Mouse (Mus musculus) limb, embryonic 13.5 days (tissue): Measurements from ENCODE around the gene E130114P18Rik. TPM values are rescaled to one million over a fixed set of nuclear protein-coding genes. Genes with fewer than 3 reads are reported as not detected.
A peak's percentile ranks its signal among the peaks of the same experiment; 100 is the strongest.

Experiments used
- ATAC-seq: fragments of 200-750 bp; cut with Nextera tagmentation; 2 replicates; pipeline ENCODE4 v1.8.0; 2017; ENCODE audit warnings: low read depth, moderate number of reproducible peaks, moderate TSS enrichment; ENCODE audit not compliant: low FRiP score
- H3K27ac ChIP-seq: fragments of 300-500 bp; sonication (generic); 2 replicates; pipeline ENCODE4 v1.5.1; 2015; ENCODE audit warnings: inconsistent platforms, mild to moderate bottlenecking, moderate library complexity
- H3K27me3 ChIP-seq: fragments of 300-500 bp; sonication (generic); 2 replicates; pipeline ENCODE4 v1.6.1; 2015; ENCODE audit warnings: mild to moderate bottlenecking, inconsistent platforms
- H3K36me3 ChIP-seq: fragments of 300-500 bp; sonication (generic); 2 replicates; pipeline ENCODE4 v1.6.1; 2015; ENCODE audit warnings: inconsistent platforms, mild to moderate bottlenecking, moderate library complexity
- H3K4me1 ChIP-seq: fragments of 300-500 bp; sonication (generic); 2 replicates; pipeline ENCODE4 v1.6.1; 2015; ENCODE audit warnings: inconsistent platforms
- H3K4me2 ChIP-seq: fragments of 300-500 bp; sonication (generic); replicated peaks from 2 replicates; pipeline ENCODE4 v1.6.1; 2015; ENCODE audit warnings: inconsistent platforms, mild to moderate bottlenecking, moderate library complexity
- H3K4me3 ChIP-seq: fragments of 300-500 bp; sonication (generic); 2 replicates; pipeline ENCODE4 v1.5.1; 2015; ENCODE audit warnings: moderate library complexity, mild to moderate bottlenecking, inconsistent platforms
- H3K9ac ChIP-seq: fragments of 300-500 bp; sonication (generic); 2 replicates; pipeline ENCODE4 v1.6.1; 2015; ENCODE audit warnings: mild to moderate bottlenecking, inconsistent platforms
- H3K9me3 ChIP-seq: fragments of 300-500 bp; sonication (generic); 2 replicates; pipeline ENCODE4 v1.6.1; 2016; ENCODE audit warnings: inconsistent platforms
- WGBS: fragments of 180-500 bp; shearing (Covaris S2); methylation state at CpG from one replicate; pipeline ENCODE4 v1.1.7; 2015; 5-methylcytosine and 5-hydroxymethylcytosine counted together
- polyA plus RNA-seq: library from polyadenylated mRNA; unstranded; fragments of >200 nt; fragmentation: Nextera tagmentation; extraction: Ambion mirVana; gene quantifications from 2 replicates; pipeline ENCODE4 v1.2.1, GENCODE M21; 2015

Gene E130114P18Rik
- polyA plus RNA-seq, 1 experiment from 2014 or later = 3.7 TPM

DNA sequence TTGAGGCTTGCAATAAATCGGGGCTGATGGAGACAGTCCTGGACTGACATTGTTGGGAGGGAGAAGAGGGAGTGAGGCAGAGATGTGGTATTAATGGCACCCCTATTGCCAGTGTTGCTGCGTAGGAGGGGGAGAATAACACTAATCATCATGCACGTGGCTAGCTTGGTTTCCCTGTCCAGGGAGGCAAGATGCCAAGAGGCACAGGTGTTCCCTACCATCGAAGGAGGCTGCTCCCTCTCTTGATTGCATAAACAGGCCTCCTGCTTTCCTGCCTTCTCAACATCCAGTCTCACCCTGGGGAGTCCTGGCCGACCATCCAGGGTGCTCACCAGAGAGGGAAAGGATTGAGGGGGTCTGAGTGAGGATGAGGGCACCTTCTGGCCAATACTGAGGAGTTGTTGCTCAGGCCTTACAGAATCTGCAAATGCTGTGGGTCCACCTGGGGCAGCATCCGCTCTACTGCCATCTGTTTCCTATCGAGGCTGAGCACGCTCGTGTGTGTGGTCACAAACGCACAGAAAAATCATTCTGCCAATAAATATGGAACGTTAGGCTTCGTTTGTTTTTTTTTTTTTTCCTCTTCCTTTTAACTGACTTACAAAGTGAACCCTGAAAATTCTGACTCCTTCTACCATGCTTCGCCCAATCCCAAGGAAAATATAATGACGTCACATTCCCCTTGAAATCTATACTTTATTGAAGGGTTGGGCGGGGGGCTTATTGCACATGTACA lies 130.0 kb downstream of the E130114P18Rik start:
- WGBS = 30% methylated on average over 15 of the region's 15 CpGs
- Histone ChIP-seq H3K27ac (peak overlapping the region; percentile 72; the same call in 1 of the 2 replicates), H3K9me3 (no peaks in the 10 kb centered on the region), H3K4me3 (no peak overlapping the region), H3K27me3 (no peaks in the 10 kb centered on the region), H3K4me1 (peaks cover 29% of the 10 kb centered on the region), H3K9ac (no peak overlapping the region), H3K4me2 (peak overlapping the region; percentile 38), H3K36me3 (no peaks in the 10 kb centered on the region)
- ATAC-seq = peak; percentile 54; the same call in 1 of the 2 replicates

DNA sequence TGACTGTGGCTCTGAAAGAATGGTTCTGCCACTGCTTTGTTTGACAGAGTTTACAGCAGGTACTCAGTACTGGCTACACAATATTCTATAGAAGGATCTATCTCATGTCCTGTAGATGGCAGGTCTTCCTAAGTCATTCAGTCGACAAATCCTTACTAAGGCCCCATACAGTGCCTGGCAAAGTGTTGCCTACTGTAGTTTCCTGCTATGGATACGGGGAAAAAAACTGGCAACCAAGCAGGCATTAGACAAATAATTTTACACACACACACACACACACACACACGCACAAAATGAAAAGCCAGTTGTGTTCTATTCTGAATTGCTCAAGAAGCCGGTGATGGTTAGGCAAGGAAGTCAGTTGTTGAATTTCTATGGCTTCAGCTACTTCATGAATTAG lies 130.6 kb downstream of the E130114P18Rik start:
- peak overlapping the region; percentile 72; the same call in 1 of the 2 replicates for H3K27ac ChIP-seq
- no peak for ATAC-seq
- WGBS = 91% methylated on average over 4 of the region's 4 CpGs

DNA sequence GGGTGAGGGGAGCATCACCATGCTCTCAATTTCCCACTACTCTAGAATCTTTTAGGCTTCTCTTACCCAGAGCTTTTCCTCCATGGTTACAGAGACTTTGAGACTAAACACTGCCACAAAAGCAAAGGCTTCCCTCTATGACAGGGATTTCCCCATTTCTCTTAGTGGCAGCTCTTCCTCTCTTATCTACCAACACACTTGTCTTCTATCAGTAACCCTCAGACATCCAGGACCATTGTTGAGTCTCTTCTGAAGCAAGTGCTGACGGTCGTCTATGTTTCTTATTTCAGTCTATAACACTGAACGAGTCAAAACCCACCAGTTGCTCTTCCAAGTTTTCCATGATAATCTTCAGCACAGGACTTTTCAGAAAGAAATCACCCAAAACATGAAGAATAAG lies 137.5 kb downstream of the E130114P18Rik start:
- no peak for ATAC-seq
- Histone ChIP-seq H3K4me2 (no peak overlapping the region), H3K4me3 (no peak overlapping the region), H3K36me3 (no peaks in the 10 kb centered on the region), H3K4me1 (peaks cover 30% of the 10 kb centered on the region), H3K9ac (no peak overlapping the region), H3K9me3 (no peaks in the 10 kb centered on the region), H3K27ac (no peak overlapping the region), H3K27me3 (no peaks in the 10 kb centered on the region)
- 84% methylated on average over 3 of the region's 3 CpGs for WGBS

More for the DNA sequence above, 130.6 kb downstream of the E130114P18Rik start:
- Histone ChIP-seq H3K27me3 (no peaks in the 10 kb centered on the region), H3K36me3 (no peaks in the 10 kb centered on the region), H3K9me3 (no peaks in the 10 kb centered on the region), H3K4me2 (no peak overlapping the region), H3K9ac (no peak overlapping the region), H3K4me3 (no peak overlapping the region), H3K4me1 (peaks cover 29% of the 10 kb centered on the region)

DNA sequence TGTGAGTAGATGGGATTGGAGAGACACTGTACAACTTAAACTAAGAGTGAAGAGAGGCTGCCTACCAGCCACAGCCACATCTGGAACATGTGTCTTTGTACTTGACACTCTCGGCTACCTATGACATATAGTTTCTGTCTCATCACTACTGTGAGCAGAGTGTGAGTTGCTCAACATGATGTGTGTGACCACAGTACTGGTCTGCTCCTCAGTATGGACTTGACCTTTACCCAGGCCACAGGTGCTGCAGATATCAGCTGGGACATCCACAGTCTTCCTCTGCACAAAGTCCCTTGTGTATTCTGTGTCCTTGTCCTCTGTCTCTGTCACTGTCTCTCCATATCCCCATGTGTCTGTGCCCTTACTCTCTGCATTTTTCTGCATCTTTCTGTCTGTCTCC lies 141.3 kb downstream of the E130114P18Rik start:
- H3K9ac ChIP-seq = no peak overlapping the region
- no peak overlapping the region for H3K4me3 ChIP-seq
- no peaks in the 10 kb centered on the region for H3K9me3 ChIP-seq
- no peak overlapping the region for H3K27ac ChIP-seq
- 92% methylated on average over 1 of the region's 1 CpGs for WGBS
- no peak for ATAC-seq
- H3K27me3 ChIP-seq = no peaks in the 10 kb centered on the region
- H3K4me2 ChIP-seq = no peak overlapping the region
- no peaks in the 10 kb centered on the region for H3K36me3 ChIP-seq
- peaks cover 39% of the 10 kb centered on the region for H3K4me1 ChIP-seq

DNA sequence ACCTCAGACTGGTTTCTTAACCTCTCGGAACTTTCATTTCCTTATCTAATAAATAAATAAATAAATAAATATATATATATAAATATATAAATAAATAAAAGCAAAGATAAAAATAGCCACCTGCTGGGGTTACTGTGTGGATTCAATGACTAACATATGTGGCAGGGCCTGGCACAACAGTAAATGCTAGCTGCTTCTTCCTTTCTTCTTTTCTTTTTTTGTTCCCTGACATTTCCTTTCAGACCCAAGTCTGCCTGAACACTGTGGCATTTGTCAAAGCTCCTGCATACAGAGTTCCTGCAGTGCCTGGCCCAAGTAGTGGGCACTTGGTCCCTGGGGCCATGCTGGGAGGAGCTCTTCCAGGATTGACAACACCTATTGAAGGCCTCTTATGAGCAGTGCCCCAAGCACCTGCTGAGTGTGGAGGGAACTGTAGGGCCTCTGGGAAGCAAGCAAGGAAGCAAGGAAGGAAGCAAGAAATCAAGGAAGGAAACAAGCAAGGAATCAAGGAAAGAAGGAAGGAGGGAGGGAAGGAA lies 142.1 kb downstream of the E130114P18Rik start:
- ATAC-seq = no peak

GRCm38 (mm10) chr4:97635296-97635755 lies 142.6 kb downstream of the E130114P18Rik start:
- Histone ChIP-seq H3K27ac (peak overlapping the region; percentile 61), H3K36me3 (no peaks in the 10 kb centered on the region)

More for the DNA sequence above, 142.1 kb downstream of the E130114P18Rik start:
- Histone ChIP-seq H3K27ac (peak overlapping the region; percentile 61; the same call in 1 of the 2 replicates), H3K36me3 (no peaks in the 10 kb centered on the region), H3K27me3 (no peaks in the 10 kb centered on the region), H3K9me3 (no peaks in the 10 kb centered on the region), H3K4me1 (peaks cover 40% of the 10 kb centered on the region), H3K4me2 (no peak overlapping the region), H3K4me3 (no peak overlapping the region), H3K9ac (no peak overlapping the region)
- 14% methylated on average over 1 of the region's 1 CpGs for WGBS

DNA sequence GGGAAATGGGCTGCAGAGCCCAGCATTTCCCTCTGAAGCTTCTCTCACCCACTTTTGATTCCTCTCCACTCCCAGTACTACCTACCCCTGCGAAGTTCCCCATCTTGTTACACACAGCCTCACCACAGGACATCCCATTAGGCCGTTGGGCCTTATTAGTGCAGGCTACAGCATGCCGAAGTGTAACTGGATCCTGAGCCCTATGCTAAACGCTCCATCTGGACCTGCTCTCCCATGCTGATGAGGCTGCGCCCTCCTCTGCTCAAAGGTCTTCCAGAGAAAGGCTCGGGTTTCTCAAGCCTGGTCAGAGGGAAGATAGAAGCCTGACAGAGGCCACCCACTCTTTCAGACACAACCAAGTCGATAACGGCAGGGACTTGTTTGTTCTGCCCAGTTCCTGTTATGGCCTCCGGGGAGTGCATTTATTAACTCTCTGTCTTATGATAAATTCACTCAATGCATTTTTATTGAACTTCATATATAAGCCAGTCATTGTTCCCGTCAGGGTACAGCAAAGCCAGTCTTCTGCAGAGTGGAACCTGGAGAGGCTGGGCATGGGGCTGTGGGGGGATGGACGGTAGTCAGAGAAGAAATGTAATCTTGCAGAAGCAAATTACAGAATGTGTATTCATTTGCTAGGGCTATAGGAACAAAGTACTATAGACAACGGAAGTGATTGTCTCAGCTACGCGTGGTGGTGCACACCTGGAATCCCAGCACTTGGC lies 148.8 kb downstream of the E130114P18Rik start:
- H3K9ac ChIP-seq = no peak overlapping the region
- WGBS = 18% methylated on average over 14 of the region's 14 CpGs
- peaks cover 47% of the 10 kb centered on the region for H3K4me1 ChIP-seq
- H3K4me2 ChIP-seq = 0 out of 2 replicates have a peak overlapping the region, but pooled peaks have one; percentile 2
- H3K27me3 ChIP-seq = peaks cover 9% of the 10 kb centered on the region
- H3K36me3 ChIP-seq = no peaks in the 10 kb centered on the region
- no peak overlapping the region for H3K27ac ChIP-seq
- H3K9me3 ChIP-seq = no peaks in the 10 kb centered on the region
- peak; percentile 85 for ATAC-seq
- no peak overlapping the region for H3K4me3 ChIP-seq

More at GRCm38 (mm10) chr4:97635296-97635755, 142.6 kb downstream of the E130114P18Rik start:
- Histone ChIP-seq H3K4me3 (no peak overlapping the region), H3K4me1 (peaks cover 45% of the 10 kb centered on the region), H3K9me3 (no peaks in the 10 kb centered on the region), H3K27me3 (0 out of 2 replicates have a peak, but pooled peaks cover 3% of the 10 kb centered on the region), H3K4me2 (peak overlapping the region; percentile 9; the same call in 1 of the 2 replicates), H3K9ac (no peak overlapping the region)
- 9% methylated on average over 6 of the region's 6 CpGs for WGBS
- peak; percentile 62 for ATAC-seq

DNA sequence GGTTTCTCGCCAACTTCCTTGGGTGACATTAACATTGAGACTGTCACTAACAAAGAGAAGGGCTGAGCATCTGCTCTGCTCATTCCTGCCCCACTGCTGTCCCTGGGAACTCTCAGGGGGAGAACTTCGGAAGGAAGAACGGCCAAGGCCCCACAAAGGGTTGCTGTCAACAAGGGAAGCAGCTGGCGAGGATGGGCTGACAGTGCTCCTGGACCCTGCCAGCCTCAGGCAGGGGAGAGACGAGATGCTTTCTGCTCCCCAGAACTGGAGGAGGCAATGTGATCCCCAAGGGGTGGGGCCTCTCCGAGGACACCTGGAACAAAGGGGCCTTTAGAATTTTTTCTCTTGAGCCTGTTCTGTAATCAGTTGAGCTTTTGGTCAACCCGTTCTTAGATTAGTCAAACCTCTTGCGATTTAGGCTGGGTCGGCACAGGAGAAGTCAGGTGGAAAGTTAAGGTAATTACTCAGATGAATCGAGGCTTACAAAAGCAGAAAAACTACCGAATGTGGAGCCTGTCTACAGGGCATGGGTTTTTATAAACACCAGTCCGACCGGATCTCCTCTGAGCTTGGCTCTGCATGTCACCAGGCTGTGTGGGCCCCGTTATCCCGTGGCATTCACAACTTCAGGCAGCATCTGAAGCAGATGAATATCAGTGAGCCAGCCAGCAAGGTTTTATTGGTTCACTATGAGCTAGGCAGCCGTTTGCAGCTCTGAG lies 151.7 kb downstream of the E130114P18Rik start:
- Histone ChIP-seq H3K9ac (no peak overlapping the region), H3K4me3 (no peak overlapping the region), H3K36me3 (no peaks in the 10 kb centered on the region), H3K9me3 (no peaks in the 10 kb centered on the region), H3K4me1 (peaks cover 47% of the 10 kb centered on the region), H3K27ac (no peak overlapping the region), H3K27me3 (peaks cover 9% of the 10 kb centered on the region), H3K4me2 (no peak overlapping the region)
- no peak for ATAC-seq
- WGBS = 30% methylated on average over 16 of the region's 16 CpGs

- H3K4me2 ChIP-seq = no peak overlapping the region
- peaks cover 31% of the 10 kb centered on the region for H3K4me1 ChIP-seq
- H3K27ac ChIP-seq = no peak overlapping the region
- H3K4me3 ChIP-seq = no peak overlapping the region
- H3K9ac ChIP-seq = no peak overlapping the region
- peaks cover 6% of the 10 kb centered on the region for H3K27me3 ChIP-seq
- ATAC-seq = no peak
- H3K9me3 ChIP-seq = no peaks in the 10 kb centered on the region
- WGBS = 80% methylated on average over 5 of the region's 5 CpGs
- no peaks in the 10 kb centered on the region for H3K36me3 ChIP-seq
These were observed 154.7 kb downstream of the E130114P18Rik start for GRCm38 (mm10) chr4:97623165-97623564.

DNA sequence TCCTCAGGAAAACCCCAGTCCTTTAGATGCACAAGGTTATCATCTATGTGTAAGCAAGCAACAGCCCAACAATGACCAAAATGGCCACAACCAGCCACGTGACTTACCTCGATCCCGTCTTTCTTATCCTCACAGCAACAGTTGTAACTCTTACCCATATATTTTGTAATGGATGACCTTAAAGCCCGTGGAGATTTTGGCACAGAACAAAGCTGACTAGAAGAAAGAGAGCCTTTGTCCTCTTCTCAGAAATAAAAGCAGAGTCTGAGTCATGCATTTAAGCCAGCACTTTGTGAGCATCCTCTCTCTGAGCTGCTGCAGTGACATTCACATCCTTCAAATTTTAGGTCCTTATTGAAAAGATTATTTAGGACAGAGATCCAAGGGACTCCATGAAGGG lies 156.1 kb downstream of the E130114P18Rik start:
- Histone ChIP-seq H3K27ac (no peak overlapping the region), H3K4me3 (no peak overlapping the region), H3K36me3 (no peaks in the 10 kb centered on the region), H3K4me2 (no peak overlapping the region), H3K27me3 (no peaks in the 10 kb centered on the region), H3K4me1 (peaks cover 25% of the 10 kb centered on the region), H3K9ac (no peak overlapping the region), H3K9me3 (no peaks in the 10 kb centered on the region)
- no peak for ATAC-seq
- WGBS = 79% methylated on average over 4 of the region's 4 CpGs

GRCm38 (mm10) chr4:97620409-97620808 lies 157.5 kb downstream of the E130114P18Rik start:
- no peaks in the 10 kb centered on the region for H3K27me3 ChIP-seq
- H3K9ac ChIP-seq = no peak overlapping the region
- 88% methylated on average over 1 of the region's 1 CpGs for WGBS
- H3K4me1 ChIP-seq = peaks cover 16% of the 10 kb centered on the region
- H3K4me3 ChIP-seq = no peak overlapping the region
- H3K36me3 ChIP-seq = no peaks in the 10 kb centered on the region
- H3K27ac ChIP-seq = no peak overlapping the region
- no peak for ATAC-seq
- H3K4me2 ChIP-seq = no peak overlapping the region
- no peaks in the 10 kb centered on the region for H3K9me3 ChIP-seq
